Mouse (Mus musculus): ENCODE data around the gene C5ar2.
"Not testable (repeated sequence)": the region's sequence is repeated elsewhere in the genome, so short reads cannot be mapped to it uniquely, and the experiment has no call there.

Gene C5ar2

GRCm38 (mm10) chr7:16257830-16258229, 13.9 kb upstream of the C5ar2 start:
- intact Hi-C loops (cut with DNase I) = no loop called here

- intact Hi-C loops (cut with DNase I) = not testable (repeated sequence)
Measured at GRCm38 (mm10) chr7:16255963-16256362, 12.0 kb upstream of the C5ar2 start.

GRCm38 (mm10) chr7:16254195-16254594, 10.2 kb upstream of the C5ar2 start:
- intact Hi-C loops (cut with DNase I) = no loop called here

- intact Hi-C loops (cut with DNase I) = no loop called here
Measured at GRCm38 (mm10) chr7:16250687-16251086, 6.7 kb upstream of the C5ar2 start.

GRCm38 (mm10) chr7:16245958-16246357, 2.0 kb upstream of the C5ar2 start:
- intact Hi-C loops (cut with DNase I) = no loop called here

GRCm38 (mm10) chr7:16242198-16242597, 1.8 kb downstream of the C5ar2 start:
- intact Hi-C loops (cut with DNase I) = no loop called here

GRCm38 (mm10) chr7:16241787-16242186, 2.2 kb downstream of the C5ar2 start:
- intact Hi-C loops (cut with DNase I) = no loop called here

GRCm38 (mm10) chr7:16240978-16241303, 3.0 kb downstream of the C5ar2 start:
- intact Hi-C loops (cut with DNase I) = no loop called here

GRCm38 (mm10) chr7:16240281-16240977, 3.5 kb downstream of the C5ar2 start:
- intact Hi-C loops (cut with DNase I) = no loop called here

GRCm38 (mm10) chr7:16239554-16239997, 4.4 kb downstream of the C5ar2 start:
- intact Hi-C loops (cut with DNase I) = no loop called here

- intact Hi-C loops (cut with DNase I) = no loop called here
Measured at GRCm38 (mm10) chr7:16229869-16230268, 14.1 kb downstream of the C5ar2 start.

- intact Hi-C loops (cut with DNase I) = no loop called here
Measured at GRCm38 (mm10) chr7:16221582-16222272, 22.2 kb downstream of the C5ar2 start, which contains the start of gene Dhx34. TSS of gene Dhx34 (minus strand) at chr7:16222037.

- intact Hi-C loops (cut with DNase I) = no loop called here
Measured at GRCm38 (mm10) chr7:16213986-16214385, 30.0 kb downstream of the C5ar2 start.

GRCm38 (mm10) chr7:16213196-16213595, 30.8 kb downstream of the C5ar2 start:
- intact Hi-C loops (cut with DNase I) = no loop called here

GRCm38 (mm10) chr7:16210862-16211365, 33.0 kb downstream of the C5ar2 start:
- intact Hi-C loops (cut with DNase I) = no loop called here

GRCm38 (mm10) chr7:16208781-16209665, 34.9 kb downstream of the C5ar2 start:
- intact Hi-C loops (cut with DNase I) = no loop called here

GRCm38 (mm10) chr7:16207496-16207895, 36.5 kb downstream of the C5ar2 start:
- intact Hi-C loops (cut with DNase I) = no loop called here

GRCm38 (mm10) chr7:16207076-16207475, 36.9 kb downstream of the C5ar2 start:
- intact Hi-C loops (cut with DNase I) = no loop called here

GRCm38 (mm10) chr7:16204791-16205190, 39.2 kb downstream of the C5ar2 start:
- intact Hi-C loops (cut with DNase I) = no loop called here

- intact Hi-C loops (cut with DNase I) = no loop called here
Measured at GRCm38 (mm10) chr7:16203505-16203903, 40.5 kb downstream of the C5ar2 start.

GRCm38 (mm10) chr7:16202756-16203504, 41.0 kb downstream of the C5ar2 start:
- intact Hi-C loops (cut with DNase I) = no loop called here

Data from adrenal gland (tissue).